Mouse (Mus musculus): ENCODE measurements around the gene Prtg.

Gene Prtg

GRCm38 (mm10) chr9:72861235-72861634 lies 54.6 kb downstream of the Prtg start:
- no peak for DNase-seq (ENCODE audit: extremely low read depth, low read depth, low spot score)

GRCm38 (mm10) chr9:72862186-72862585 lies 55.5 kb downstream of the Prtg start:
- DNase-seq (ENCODE audit: extremely low read depth, low read depth, low spot score), result no peak

GRCm38 (mm10) chr9:72862955-72863354 lies 56.3 kb downstream of the Prtg start:
- no peak for DNase-seq (ENCODE audit: extremely low read depth, low read depth, low spot score)

- DNase-seq (ENCODE audit: extremely low read depth, low read depth, low spot score), result no peak
Observed at GRCm38 (mm10) chr9:72863773-72864172, 57.1 kb downstream of the Prtg start.

GRCm38 (mm10) chr9:72867434-72867833 lies 60.8 kb downstream of the Prtg start:
- DNase-seq (ENCODE audit: extremely low read depth, low read depth, low spot score), result no peak

- no peak for DNase-seq (ENCODE audit: extremely low read depth, low read depth, low spot score)
Observed at GRCm38 (mm10) chr9:72868774-72869173, 62.1 kb downstream of the Prtg start.

- DNase-seq (ENCODE audit: extremely low read depth, low read depth, low spot score), result no peak
Observed at GRCm38 (mm10) chr9:72871506-72872297, 65.0 kb downstream of the Prtg start.

- no peak for DNase-seq (ENCODE audit: extremely low read depth, low read depth, low spot score)
Observed at GRCm38 (mm10) chr9:72872298-72873130, 65.8 kb downstream of the Prtg start.

GRCm38 (mm10) chr9:72875878-72876277 lies 69.2 kb downstream of the Prtg start:
- no peak for DNase-seq (ENCODE audit: extremely low read depth, low read depth, low spot score)

GRCm38 (mm10) chr9:72877905-72878304 lies 71.2 kb downstream of the Prtg start:
- DNase-seq (ENCODE audit: extremely low read depth, low read depth, low spot score), result no peak

- no peak for DNase-seq (ENCODE audit: extremely low read depth, low read depth, low spot score)
Observed at GRCm38 (mm10) chr9:72878656-72879055, 72.0 kb downstream of the Prtg start.

- DNase-seq (ENCODE audit: extremely low read depth, low read depth, low spot score), result no peak
Observed at GRCm38 (mm10) chr9:72879601-72880000, 72.9 kb downstream of the Prtg start.

- DNase-seq (ENCODE audit: extremely low read depth, low read depth, low spot score), result no peak
Observed at GRCm38 (mm10) chr9:72880225-72880960, 73.7 kb downstream of the Prtg start.

GRCm38 (mm10) chr9:72881026-72881768 lies 74.5 kb downstream of the Prtg start:
- no peak for DNase-seq (ENCODE audit: extremely low read depth, low read depth, low spot score)

- DNase-seq (ENCODE audit: extremely low read depth, low read depth, low spot score), result no peak
Observed at GRCm38 (mm10) chr9:72883940-72884339, 77.3 kb downstream of the Prtg start.

GRCm38 (mm10) chr9:72889777-72890176 lies 83.1 kb downstream of the Prtg start:
- DNase-seq (ENCODE audit: extremely low read depth, low read depth, low spot score), result no peak

GRCm38 (mm10) chr9:72890499-72891085 lies 83.9 kb downstream of the Prtg start:
- DNase-seq (ENCODE audit: extremely low read depth, low read depth, low spot score), result no peak

GRCm38 (mm10) chr9:72892761-72893160 lies 86.1 kb downstream of the Prtg start:
- DNase-seq (ENCODE audit: extremely low read depth, low read depth, low spot score), result no peak

GRCm38 (mm10) chr9:72894796-72895352 lies 88.2 kb downstream of the Prtg start:
- DNase-seq (ENCODE audit: extremely low read depth, low read depth, low spot score), result no peak

GRCm38 (mm10) chr9:72902057-72902456 lies 95.4 kb downstream of the Prtg start:
- peak; percentile 36 for DNase-seq (ENCODE audit: extremely low read depth, low read depth, low spot score)
